Mouse (Mus musculus) cerebellum, postnatal 14 days (tissue): ENCODE data around the gene H2-Ob.
"Not testable (repeated sequence)": the region's sequence is repeated elsewhere in the genome, so short reads cannot be mapped to it uniquely, and the experiment has no call there.

Source experiments
- DNase-seq, 2 experiments: peaks; one replicate each; pipeline ENCODE4 v3.0.0; 2021; ENCODE audit warnings: mixed read lengths in 2 of 2

Gene H2-Ob

GRCm38 (mm10) chr17:34208421-34208820 lies 30.3 kb upstream of the H2-Ob start:
- DNase-seq, result no peak

- peak in 1 of 2 experiments; percentile 23 for DNase-seq
Measured at GRCm38 (mm10) chr17:34209680-34210079, 29.0 kb upstream of the H2-Ob start.

GRCm38 (mm10) chr17:34210599-34210998 lies 28.1 kb upstream of the H2-Ob start:
- no peak for DNase-seq

GRCm38 (mm10) chr17:34211746-34212365 lies 26.8 kb upstream of the H2-Ob start:
- DNase-seq, result no peak

GRCm38 (mm10) chr17:34213936-34214335 lies 24.8 kb upstream of the H2-Ob start:
- DNase-seq, result no peak

- no peak for DNase-seq
Measured at GRCm38 (mm10) chr17:34215176-34215575, 23.5 kb upstream of the H2-Ob start.

- no peak for DNase-seq
Measured at GRCm38 (mm10) chr17:34217216-34217928, 21.3 kb upstream of the H2-Ob start.

- no peak for DNase-seq
Measured at GRCm38 (mm10) chr17:34217986-34218385, 20.7 kb upstream of the H2-Ob start.

GRCm38 (mm10) chr17:34218675-34219074 lies 20.0 kb upstream of the H2-Ob start:
- DNase-seq, result peak; percentile 14 to 53

GRCm38 (mm10) chr17:34219096-34219495 lies 19.6 kb upstream of the H2-Ob start:
- DNase-seq, result peak; percentile 44 to 82

- DNase-seq, result peak in 1 of 2 experiments; percentile 48
Measured at GRCm38 (mm10) chr17:34219801-34220200, 18.9 kb upstream of the H2-Ob start.

GRCm38 (mm10) chr17:34220401-34220800 lies 18.3 kb upstream of the H2-Ob start:
- not testable (repeated sequence) for DNase-seq

- DNase-seq, result no peak
Measured at GRCm38 (mm10) chr17:34224816-34225215, 13.9 kb upstream of the H2-Ob start.

GRCm38 (mm10) chr17:34225426-34225825 lies 13.3 kb upstream of the H2-Ob start:
- DNase-seq, result no peak

- DNase-seq, result not testable (repeated sequence)
Measured at GRCm38 (mm10) chr17:34225911-34226310, 12.8 kb upstream of the H2-Ob start.

GRCm38 (mm10) chr17:34230971-34231370 lies 7.7 kb upstream of the H2-Ob start:
- DNase-seq, result not testable (repeated sequence)

GRCm38 (mm10) chr17:34232021-34232420 lies 6.7 kb upstream of the H2-Ob start:
- not testable (repeated sequence) for DNase-seq

- DNase-seq, result peak; percentile 79 to 85
Measured at GRCm38 (mm10) chr17:34234926-34235325, 3.8 kb upstream of the H2-Ob start.

- no peak for DNase-seq
Measured at GRCm38 (mm10) chr17:34236691-34237090, 2.0 kb upstream of the H2-Ob start.

GRCm38 (mm10) chr17:34237741-34238140 lies 962 bp upstream of the H2-Ob start:
- DNase-seq, result no peak

- no peak for DNase-seq
Measured at GRCm38 (mm10) chr17:34239601-34240041, 918 bp downstream of the H2-Ob start.

- DNase-seq, result no peak
Measured at GRCm38 (mm10) chr17:34240366-34240765, 1.7 kb downstream of the H2-Ob start.

- DNase-seq, result no peak
Measured at GRCm38 (mm10) chr17:34240916-34241315, 2.2 kb downstream of the H2-Ob start.

GRCm38 (mm10) chr17:34244656-34245055 lies 6.0 kb downstream of the H2-Ob start:
- DNase-seq, result no peak
